Mouse (Mus musculus) layer of hippocampus, adult 9-11 months (tissue): ENCODE results near the gene Klk12.

Experiments
- DNase-seq: peaks from one replicate; pipeline ENCODE4 v3.0.0; 2022

Gene Klk12

GRCm38 (mm10) chr7:43797333-43797769, 28.7 kb downstream of the Klk12 start, which contains the start of gene Klk8:
Klk8 (plus strand) TSS chr7:43797577.
- no peak for DNase-seq

GRCm38 (mm10) chr7:43797844-43798462, 29.3 kb downstream of the Klk12 start:
- DNase-seq, result no peak

DNA sequence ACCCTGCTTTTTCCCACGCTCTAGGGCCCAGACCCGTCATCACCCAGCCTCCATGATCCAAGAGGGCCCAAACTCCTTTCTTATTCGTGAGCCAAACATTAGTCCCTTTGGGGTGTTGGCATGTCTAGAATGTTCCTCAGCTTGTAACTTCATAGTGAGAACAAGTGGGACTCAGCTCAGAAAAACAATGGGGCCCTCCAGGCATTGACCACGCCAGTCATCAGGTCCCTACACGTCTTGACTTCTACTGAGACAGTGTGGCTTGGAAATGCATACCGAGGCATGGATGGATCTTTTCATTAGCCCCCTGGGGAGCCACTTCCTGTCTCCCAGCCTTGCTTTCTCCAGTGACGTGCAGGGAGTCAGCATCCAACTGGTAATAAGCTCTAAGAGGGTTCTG, 31.2 kb downstream of the Klk12 start:
- DNase-seq, result no peak

- DNase-seq, result no peak
These were observed 42.3 kb downstream of the Klk12 start, which contains the start of gene Klk7 for GRCm38 (mm10) chr7:43810994-43811393. Klk7 (plus strand) TSS chr7:43811294.

DNA sequence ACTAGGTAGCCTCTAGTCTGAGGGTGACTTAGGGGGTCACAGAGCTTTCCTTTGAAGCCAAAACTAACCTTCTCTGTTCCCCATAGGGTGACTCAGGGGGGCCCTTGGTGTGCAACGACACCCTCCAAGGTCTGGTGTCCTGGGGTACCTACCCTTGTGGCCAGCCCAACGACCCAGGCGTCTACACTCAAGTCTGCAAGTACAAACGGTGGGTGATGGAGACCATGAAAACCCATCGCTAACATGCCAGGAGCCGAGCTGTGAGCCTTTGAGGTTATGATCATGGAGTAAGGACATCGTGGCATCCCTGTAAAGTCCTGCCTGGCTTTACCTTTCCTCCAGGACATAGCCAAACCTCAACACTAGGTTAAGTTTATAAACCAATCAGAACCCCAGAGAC, 46.5 kb downstream of the Klk12 start:
- no peak for DNase-seq

DNA sequence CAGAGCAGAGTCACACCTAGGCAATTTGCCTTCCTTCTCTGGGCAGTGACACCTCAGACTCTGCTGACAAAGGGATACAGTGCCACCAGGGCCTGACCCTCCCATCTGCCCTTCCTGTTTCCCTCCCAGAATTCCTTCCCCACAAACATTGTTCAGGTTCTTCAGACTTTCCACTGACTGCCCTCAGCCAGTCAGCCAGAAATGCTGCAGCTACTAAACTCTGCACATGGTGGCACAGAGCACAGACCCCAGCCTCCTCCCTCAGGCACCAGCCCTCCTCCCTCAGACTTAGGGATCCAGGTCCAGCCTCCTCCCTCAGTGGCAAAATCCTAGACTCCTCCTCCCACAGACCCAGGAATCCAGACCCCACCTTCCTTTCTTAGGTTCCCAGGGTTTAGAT, 48.0 kb downstream of the Klk12 start:
- no peak for DNase-seq

- DNase-seq, result no peak
These were observed 52.9 kb downstream of the Klk12 start for GRCm38 (mm10) chr7:43821581-43821980.
